Mouse (Mus musculus): Measurements from ENCODE around the gene Nfkbid. TPM values are rescaled to one million over a fixed set of nuclear protein-coding genes. Genes with fewer than 3 reads are reported as not detected.

Nfkbid gene
- polyA plus RNA-seq, 1 experiment from 2014 or later: 1.3 TPM

DNA sequence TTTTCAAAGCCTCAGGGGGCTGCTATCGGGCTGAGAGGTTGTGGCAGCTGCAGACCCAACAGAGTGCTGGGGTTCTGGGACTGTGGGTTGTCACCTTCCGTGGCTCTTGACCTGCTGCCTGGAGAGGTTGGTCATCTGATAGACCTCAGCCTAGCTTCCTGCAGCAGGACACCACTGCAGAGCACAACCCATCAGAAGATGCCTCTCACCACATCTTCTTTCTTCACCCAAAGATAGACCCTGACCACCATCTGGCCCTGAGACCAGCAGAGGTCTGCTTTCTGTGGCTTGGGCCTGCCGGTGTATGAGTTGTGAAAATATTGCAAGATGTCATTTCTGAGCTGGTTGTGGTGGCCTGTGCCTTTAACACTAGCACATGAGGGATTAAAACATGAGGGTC lies 10.5 kb upstream of the Nfkbid start:
- Histone ChIP-seq H3K27me3 (0 out of 2 replicates have a peak, but pooled peaks cover 3% of the 10 kb centered on the region), H3K9me3 (replicated peaks) (no peaks in the 10 kb centered on the region), H3K4me1 (no peaks in the 10 kb centered on the region), H3K36me3 (ENCODE audit: poor library complexity, severe bottlenecking) (no peaks in the 10 kb centered on the region), H3K9ac (no peak overlapping the region), H3K4me3 (no peak overlapping the region), H3K4me2 (no peak overlapping the region), H3K27ac (no peak overlapping the region)
- WGBS: 84% methylated on average over 3 of the region's 3 CpGs
- no peak for ATAC-seq

DNA sequence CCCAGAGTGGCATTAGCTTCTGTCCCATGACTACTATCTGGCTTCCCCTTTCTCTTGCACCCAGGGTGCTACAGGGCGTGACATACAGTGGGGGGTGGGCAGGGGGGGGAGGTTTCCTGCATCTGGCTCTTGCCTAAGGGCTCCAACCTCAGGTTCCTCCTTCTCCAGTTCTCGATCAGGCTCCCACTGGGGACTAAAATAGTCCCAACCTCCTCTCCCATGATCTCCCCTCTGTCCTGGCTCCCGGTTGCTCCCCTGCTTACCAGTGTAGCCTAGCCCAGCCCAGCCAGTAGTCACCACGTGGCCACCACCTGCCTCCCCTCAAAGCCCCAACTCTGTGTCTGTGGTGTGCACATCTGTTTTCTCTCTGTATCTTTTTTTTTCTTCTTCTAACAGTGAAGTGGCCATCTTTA lies 8.8 kb upstream of the Nfkbid start:
- Histone ChIP-seq H3K9ac (no peak overlapping the region), H3K4me3 (no peak overlapping the region), H3K4me2 (no peak overlapping the region), H3K9me3 (replicated peaks) (no peaks in the 10 kb centered on the region), H3K27ac (no peak overlapping the region), H3K27me3 (0 out of 2 replicates have a peak, but pooled peaks cover 3% of the 10 kb centered on the region), H3K4me1 (no peaks in the 10 kb centered on the region), H3K36me3 (ENCODE audit: poor library complexity, severe bottlenecking) (no peaks in the 10 kb centered on the region)
- WGBS: 65% methylated on average over 4 of the region's 4 CpGs
- no peak for ATAC-seq

GRCm38 (mm10) chr7:30413596-30413995 lies 7.9 kb upstream of the Nfkbid start, which contains the start of gene Tyrobp:
Tyrobp (plus strand) TSS chr7:30413760.
- ATAC-seq: no peak
- Histone ChIP-seq H3K27me3 (0 out of 2 replicates have a peak, but pooled peaks cover 3% of the 10 kb centered on the region), H3K9ac (no peak within 1 kb of the TSS), H3K4me2 (no peak within 1 kb of the TSS), H3K36me3 (ENCODE audit: poor library complexity, severe bottlenecking) (no peaks in the 10 kb centered on the region), H3K4me3 (no peak within 1 kb of the TSS), H3K27ac (no peak within 1 kb of the TSS), H3K9me3 (replicated peaks) (no peaks in the 10 kb centered on the region), H3K4me1 (no peaks in the 10 kb centered on the region)
- WGBS: 80% methylated on average over 5 of the region's 5 CpGs

GRCm38 (mm10) chr7:30417856-30418255 lies 3.7 kb upstream of the Nfkbid start:
- no peak overlapping the region for H3K4me2 ChIP-seq
- H3K9ac ChIP-seq: no peak overlapping the region
- no peaks in the 10 kb centered on the region for H3K27me3 ChIP-seq
- peaks cover 7% of the 10 kb centered on the region; the same call in 1 of the 2 replicates for H3K9me3 ChIP-seq (replicated peaks)
- no peak overlapping the region for H3K27ac ChIP-seq
- no peak for ATAC-seq
- peaks cover 14% of the 10 kb centered on the region for H3K4me1 ChIP-seq
- H3K36me3 ChIP-seq (ENCODE audit: poor library complexity, severe bottlenecking): no peaks in the 10 kb centered on the region
- WGBS: 79% methylated on average over 9 of the region's 9 CpGs
- no peak overlapping the region for H3K4me3 ChIP-seq

DNA sequence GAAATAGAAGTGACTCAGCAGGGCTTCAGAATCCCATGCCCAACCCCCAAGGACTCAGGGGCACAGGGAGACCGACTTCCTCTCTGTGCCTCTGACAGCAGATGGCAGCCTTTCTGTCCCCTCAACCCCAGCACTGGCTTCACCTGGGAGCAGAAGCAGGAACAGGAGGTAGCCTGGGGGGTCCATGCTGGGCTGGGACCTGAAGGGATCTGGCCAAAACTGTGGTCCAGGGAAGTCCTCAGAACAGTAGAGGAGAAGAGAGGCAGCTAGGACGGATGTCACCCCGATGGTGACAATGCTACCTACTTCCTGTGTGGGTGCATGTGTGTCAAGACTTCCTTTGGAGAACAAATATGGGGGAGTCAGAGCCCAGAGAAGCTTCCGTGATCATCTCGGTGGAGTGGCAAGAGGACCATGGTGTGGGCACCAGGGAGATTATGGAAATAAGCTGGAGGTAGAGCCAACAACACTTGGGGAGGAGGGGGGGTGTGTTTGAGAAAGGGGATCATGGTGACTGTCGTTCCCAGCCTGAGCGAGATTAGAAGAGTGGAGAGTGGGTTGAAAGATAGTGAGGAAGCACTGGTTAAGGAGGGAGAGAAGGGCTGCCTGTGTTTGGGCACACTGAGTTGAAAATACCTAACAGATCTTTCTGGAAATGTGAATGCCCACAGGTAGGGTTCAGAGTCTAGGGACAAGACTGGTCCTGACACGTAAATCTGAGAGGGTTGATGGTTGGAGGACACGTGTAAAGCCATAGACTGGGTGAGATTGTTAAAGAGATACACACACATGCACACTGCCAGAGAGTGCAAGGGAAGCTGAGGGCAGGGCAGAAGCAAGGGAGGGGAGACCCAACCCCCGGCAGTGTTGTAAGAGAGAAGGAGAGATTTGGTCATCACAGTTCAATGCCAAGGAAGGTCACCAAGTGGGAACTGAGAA lies 1.7 kb upstream of the Nfkbid start, which contains the start of gene Hcst:
TSS of gene Hcst (minus strand) at position 294 of the 939 bp plus-strand sequence.
- Histone ChIP-seq H3K27me3 (no peaks in the 10 kb centered on the region), H3K27ac (no peak within 1 kb of the TSS), H3K36me3 (ENCODE audit: poor library complexity, severe bottlenecking) (no peaks in the 10 kb centered on the region), H3K4me1 (peaks cover 21% of the 10 kb centered on the region), H3K4me2 (no peak within 1 kb of the TSS), H3K9ac (no peak within 1 kb of the TSS), H3K4me3 (no peak within 1 kb of the TSS), H3K9me3 (replicated peaks) (peaks cover 7% of the 10 kb centered on the region; the same call in 1 of the 2 replicates)
- no peak for ATAC-seq
- WGBS: 76% methylated on average over 10 of the region's 10 CpGs

DNA sequence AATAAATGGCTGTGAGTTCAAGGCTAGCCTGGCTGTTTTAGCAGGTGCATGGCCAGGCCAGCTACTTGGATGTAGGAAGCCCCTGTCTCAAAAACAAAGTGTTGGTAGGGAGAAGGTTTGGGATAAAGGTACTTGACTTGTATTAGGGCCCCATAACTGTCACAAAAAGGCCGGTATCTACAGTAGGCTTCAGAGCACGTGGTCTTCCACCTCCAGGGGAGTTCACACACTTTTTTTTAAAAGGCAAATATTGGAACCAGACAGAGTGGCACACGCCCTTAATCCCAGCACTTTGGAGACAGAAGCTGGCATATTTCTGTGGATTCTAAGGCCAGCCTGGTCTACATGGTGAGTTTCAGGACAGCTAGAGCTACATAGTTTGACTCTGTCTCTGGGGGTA lies 859 bp upstream of the Nfkbid start:
- peaks cover 7% of the 10 kb centered on the region; the same call in 1 of the 2 replicates for H3K9me3 ChIP-seq (replicated peaks)
- H3K27me3 ChIP-seq: no peaks in the 10 kb centered on the region
- H3K9ac ChIP-seq: no peak overlapping the region
- H3K27ac ChIP-seq: no peak overlapping the region
- no peak for ATAC-seq
- H3K4me2 ChIP-seq: no peak overlapping the region
- peaks cover 21% of the 10 kb centered on the region for H3K4me1 ChIP-seq
- H3K4me3 ChIP-seq: no peak overlapping the region
- 93% methylated on average over 3 of the region's 3 CpGs for WGBS
- peaks cover 6% of the 10 kb centered on the region for H3K36me3 ChIP-seq (ENCODE audit: poor library complexity, severe bottlenecking)

DNA sequence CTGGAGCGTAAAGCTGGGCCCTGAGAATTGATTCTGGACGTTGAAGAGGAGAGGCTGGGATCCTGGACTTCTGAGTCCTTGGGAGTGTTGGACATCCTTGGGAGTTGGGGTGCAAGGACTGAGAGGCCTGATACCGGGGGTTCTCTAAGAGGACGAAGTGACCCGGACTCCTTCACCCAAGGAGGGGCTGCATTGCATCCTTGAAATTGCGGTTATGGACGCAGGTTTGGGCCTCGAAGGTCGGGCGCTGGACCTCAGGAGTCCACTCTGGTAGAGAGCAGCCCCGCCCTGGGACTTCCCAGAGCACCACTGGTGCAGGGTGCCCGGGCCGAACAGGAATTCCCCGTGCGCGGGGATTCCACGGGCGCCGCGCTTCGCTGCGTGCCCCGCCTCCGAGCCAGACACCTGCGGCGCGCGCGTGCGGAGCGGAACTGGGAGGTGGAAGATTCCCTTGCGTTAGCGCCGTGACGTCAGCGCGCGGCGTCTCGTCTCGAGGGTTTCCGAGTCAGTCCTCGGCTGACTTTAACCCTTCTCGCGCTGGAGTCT lies 431 bp downstream of the Nfkbid start:
- peak overlapping the region; percentile 71 for H3K9ac ChIP-seq
- H3K27me3 ChIP-seq: no peaks in the 10 kb centered on the region
- WGBS: under 1% methylated on average over 45 of the region's 45 CpGs
- peak overlapping the region; percentile 81 for H3K4me2 ChIP-seq
- H3K4me3 ChIP-seq: peak overlapping the region; percentile 59
- peaks cover 21% of the 10 kb centered on the region for H3K4me1 ChIP-seq
- peaks cover 7% of the 10 kb centered on the region; the same call in 1 of the 2 replicates for H3K9me3 ChIP-seq (replicated peaks)
- ATAC-seq: peak; percentile 91
- H3K27ac ChIP-seq: no peak overlapping the region
- H3K36me3 ChIP-seq (ENCODE audit: poor library complexity, severe bottlenecking): peaks cover 11% of the 10 kb centered on the region

GRCm38 (mm10) chr7:30422560-30422959 lies 1.0 kb downstream of the Nfkbid start:
- Histone ChIP-seq H3K4me1 (peaks cover 21% of the 10 kb centered on the region), H3K9ac (peak overlapping the region; percentile 71), H3K27ac (no peak overlapping the region), H3K27me3 (no peaks in the 10 kb centered on the region), H3K9me3 (replicated peaks) (peaks cover 7% of the 10 kb centered on the region; the same call in 1 of the 2 replicates), H3K4me2 (peak overlapping the region; percentile 81), H3K36me3 (ENCODE audit: poor library complexity, severe bottlenecking) (peaks cover 12% of the 10 kb centered on the region), H3K4me3 (peak overlapping the region; percentile 59)
- ATAC-seq: peak; percentile 50; the same call in 1 of the 2 replicates
- whole genome bisulfite sequencing: 15% methylated on average over 9 of the region's 9 CpGs

DNA sequence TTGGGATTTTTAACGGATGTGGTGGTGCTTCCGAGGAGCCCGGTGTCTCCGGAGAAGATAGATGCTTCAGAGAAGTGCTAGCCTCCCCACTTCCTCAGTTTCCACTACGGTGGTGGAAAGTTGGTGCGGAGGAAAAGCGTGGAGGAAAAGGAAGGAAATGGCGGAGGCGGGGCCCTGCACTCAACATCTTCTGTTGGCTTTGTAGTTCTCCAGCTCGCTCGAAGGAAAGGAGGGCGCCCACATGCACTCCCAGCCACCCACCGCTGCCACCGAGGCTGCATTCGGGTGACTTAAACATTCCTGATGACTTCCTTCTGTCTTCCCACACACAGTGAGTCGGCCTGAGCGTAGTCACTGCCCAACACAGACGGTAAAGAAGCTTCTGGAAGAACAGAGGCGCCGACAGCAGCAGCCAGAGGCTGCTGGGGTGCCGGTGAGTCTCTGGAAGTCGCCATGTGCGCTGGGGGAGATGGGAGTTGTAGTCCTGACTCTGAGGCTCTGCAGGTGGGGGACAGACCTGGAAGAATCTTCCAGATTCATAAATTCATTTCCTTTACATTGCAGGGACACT lies 1.6 kb downstream of the Nfkbid start:
- 52% methylated on average over 23 of the region's 23 CpGs for WGBS
- Histone ChIP-seq H3K4me3 (peak overlapping the region; percentile 59), H3K27ac (peak overlapping the region; percentile 27; the same call in 1 of the 2 replicates)

DNA sequence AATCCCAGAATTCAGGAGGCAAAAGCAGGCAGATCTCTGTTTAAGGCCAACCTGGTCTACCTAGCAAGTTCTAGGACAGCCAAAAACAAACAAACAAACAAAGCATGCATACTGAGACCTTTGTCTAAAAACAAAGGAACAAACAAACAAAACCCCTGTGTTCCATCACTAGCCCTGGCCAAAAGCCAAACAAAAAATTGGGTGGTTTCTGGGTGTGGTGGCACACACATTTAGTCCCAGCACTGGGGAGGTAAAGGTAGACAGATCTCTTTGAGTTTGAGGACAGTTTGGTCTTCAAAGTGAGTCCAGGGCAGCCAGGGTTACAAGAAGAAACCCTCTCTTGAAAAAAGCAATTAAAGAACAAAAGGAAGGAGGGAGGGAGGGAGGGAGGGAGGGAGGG lies 7.8 kb downstream of the Nfkbid start:
- H3K4me3 ChIP-seq: no peak overlapping the region
- H3K4me2 ChIP-seq: no peak overlapping the region
- H3K4me1 ChIP-seq: no peaks in the 10 kb centered on the region
- no peaks in the 10 kb centered on the region for H3K27me3 ChIP-seq
- H3K36me3 ChIP-seq (ENCODE audit: poor library complexity, severe bottlenecking): peaks cover 21% of the 10 kb centered on the region
- no peak for ATAC-seq
- H3K9ac ChIP-seq: no peak overlapping the region
- H3K27ac ChIP-seq: no peak overlapping the region
- no peaks in the 10 kb centered on the region for H3K9me3 ChIP-seq (replicated peaks)

More for the DNA sequence above, 1.6 kb downstream of the Nfkbid start:
- Histone ChIP-seq H3K9ac (peak overlapping the region; percentile 71), H3K4me1 (peaks cover 21% of the 10 kb centered on the region), H3K9me3 (replicated peaks) (peaks cover 7% of the 10 kb centered on the region; the same call in 1 of the 2 replicates), H3K36me3 (ENCODE audit: poor library complexity, severe bottlenecking) (peaks cover 18% of the 10 kb centered on the region), H3K4me2 (peak overlapping the region; percentile 81), H3K27me3 (no peaks in the 10 kb centered on the region)
- no peak for ATAC-seq

GRCm38 (mm10) chr7:30430191-30430590 lies 8.7 kb downstream of the Nfkbid start:
- Histone ChIP-seq H3K27me3 (peaks cover under 1% of the 10 kb centered on the region; the same call in 1 of the 2 replicates), H3K4me1 (no peaks in the 10 kb centered on the region), H3K9ac (no peak overlapping the region), H3K4me2 (no peak overlapping the region), H3K36me3 (ENCODE audit: poor library complexity, severe bottlenecking) (peaks cover 28% of the 10 kb centered on the region), H3K9me3 (replicated peaks) (no peaks in the 10 kb centered on the region), H3K27ac (no peak overlapping the region), H3K4me3 (no peak overlapping the region)
- ATAC-seq: no peak
- WGBS: 63% methylated on average over 2 of the region's 2 CpGs

DNA sequence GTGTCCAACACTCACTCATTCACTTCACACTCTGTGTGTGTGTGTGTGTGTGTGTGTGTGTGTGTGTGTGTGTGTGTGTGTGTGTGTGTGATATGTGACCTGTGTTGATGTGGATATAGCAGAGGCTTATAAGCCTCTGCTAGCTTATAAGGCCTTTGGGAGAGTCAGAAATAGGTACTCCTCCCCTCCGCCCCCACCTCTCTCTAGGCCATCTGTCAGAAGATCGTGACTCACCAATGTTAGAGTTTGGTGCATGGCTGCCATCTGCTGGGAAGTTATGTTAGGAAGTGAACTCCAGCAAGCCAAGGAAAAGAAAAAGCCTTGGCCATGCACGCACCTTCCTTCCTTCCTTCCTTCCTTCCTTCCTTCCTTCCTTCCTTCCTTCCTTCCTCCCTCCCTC lies 10.3 kb downstream of the Nfkbid start:
- WGBS: 19% methylated on average over 3 of the region's 3 CpGs
- peaks cover 35% of the 10 kb centered on the region for H3K36me3 ChIP-seq (ENCODE audit: poor library complexity, severe bottlenecking)

More for the DNA sequence above, 10.3 kb downstream of the Nfkbid start:
- ATAC-seq: peak; percentile 67; the same call in 1 of the 2 replicates
- H3K4me3 ChIP-seq: no peak overlapping the region
- no peak overlapping the region for H3K27ac ChIP-seq
- H3K4me2 ChIP-seq: no peak overlapping the region
- H3K9ac ChIP-seq: no peak overlapping the region
- H3K27me3 ChIP-seq: peaks cover 3% of the 10 kb centered on the region; the same call in 1 of the 2 replicates
- H3K9me3 ChIP-seq (replicated peaks): no peaks in the 10 kb centered on the region
- H3K4me1 ChIP-seq: no peaks in the 10 kb centered on the region
